Comparison of ENCODE assay signal across 23 mouse cellular contexts in genomic region chr10:37112812-37113211, GRCm38 (mm10).
"Had no signal": no experiment of that assay in that cellular context is flagged by ENCODE, and none has a peak within 500 bp of the region (broad histone marks: within the 10 kb centered on the region; RNA-seq: fewer than 3 reads in every experiment).

No protein-coding gene starts in this region.

- ATAC-seq: hindbrain, postnatal 0 days; intestine, embryonic 16.5 days had no signal

- H3K9me3 ChIP-seq: heart, embryonic 13.5 days; heart, embryonic 15.5 days; hindbrain, embryonic 13.5 days; hindbrain, embryonic 15.5 days; limb, embryonic 12.5 days; liver, embryonic 13.5 days; liver, embryonic 15.5 days had no signal

- H3K27me3 ChIP-seq: heart, embryonic 13.5 days; heart, embryonic 15.5 days; hindbrain, embryonic 13.5 days; hindbrain, embryonic 15.5 days; limb, embryonic 12.5 days; liver, embryonic 13.5 days; liver, embryonic 15.5 days had no signal

- H3K9ac ChIP-seq: heart, embryonic 13.5 days; heart, embryonic 15.5 days; hindbrain, embryonic 13.5 days; hindbrain, embryonic 15.5 days; limb, embryonic 12.5 days; liver, embryonic 13.5 days; liver, embryonic 15.5 days had no signal

- H3K4me1 ChIP-seq: heart, embryonic 13.5 days; heart, embryonic 15.5 days; hindbrain, embryonic 13.5 days; hindbrain, embryonic 15.5 days; liver, embryonic 13.5 days; liver, embryonic 15.5 days had no signal

- H3K4me3 ChIP-seq: heart, adult 2 months; heart, embryonic 13.5 days; heart, embryonic 15.5 days; hindbrain, embryonic 13.5 days; hindbrain, embryonic 15.5 days; limb, embryonic 12.5 days; liver, embryonic 13.5 days; liver, embryonic 15.5 days had no signal

- DNase-seq: gastrocnemius, postnatal 14 days; gastrocnemius, postnatal 36 days; heart, adult 2 months; heart, postnatal 14 days; heart, postnatal 36 days; kidney, adult 11 months; kidney, postnatal 10 days; kidney, postnatal 36 days; layer of hippocampus, adult 9-11 months; layer of hippocampus, postnatal 36 days; left cerebral cortex, postnatal 4 days; liver; liver, embryonic 13.5 days had no signal

- H3K27ac ChIP-seq: heart, adult 2 months; heart, embryonic 13.5 days; heart, embryonic 15.5 days; hindbrain, embryonic 13.5 days; hindbrain, embryonic 15.5 days; hindbrain, postnatal 0 days; limb, embryonic 12.5 days; liver, embryonic 13.5 days; liver, embryonic 15.5 days had no signal

- H3K4me2 ChIP-seq: heart, embryonic 11.5 days; heart, embryonic 13.5 days; heart, embryonic 15.5 days; hindbrain, embryonic 13.5 days; hindbrain, embryonic 15.5 days; limb, embryonic 12.5 days; liver, embryonic 11.5 days; liver, embryonic 13.5 days; liver, embryonic 15.5 days had no signal

- H3K36me3 ChIP-seq: heart, embryonic 13.5 days; heart, embryonic 15.5 days; hindbrain, embryonic 13.5 days; hindbrain, embryonic 15.5 days; limb, embryonic 12.5 days; liver, embryonic 13.5 days; liver, embryonic 15.5 days had no signal
